Mouse (Mus musculus): ENCODE measurements around the gene Btg4.
A peak's percentile ranks its signal among the peaks of the same experiment; 100 is the strongest.
"Not testable (repeated sequence)": the region's sequence is repeated elsewhere in the genome, so short reads cannot be mapped to it uniquely, and the experiment has no call there.

The Btg4 gene

GRCm38 (mm10) chr9:51081614-51082013, 20.9 kb downstream of the Btg4 start:
- no peak for DNase-seq (ENCODE audit: low spot score in 2 of 2)

DNA sequence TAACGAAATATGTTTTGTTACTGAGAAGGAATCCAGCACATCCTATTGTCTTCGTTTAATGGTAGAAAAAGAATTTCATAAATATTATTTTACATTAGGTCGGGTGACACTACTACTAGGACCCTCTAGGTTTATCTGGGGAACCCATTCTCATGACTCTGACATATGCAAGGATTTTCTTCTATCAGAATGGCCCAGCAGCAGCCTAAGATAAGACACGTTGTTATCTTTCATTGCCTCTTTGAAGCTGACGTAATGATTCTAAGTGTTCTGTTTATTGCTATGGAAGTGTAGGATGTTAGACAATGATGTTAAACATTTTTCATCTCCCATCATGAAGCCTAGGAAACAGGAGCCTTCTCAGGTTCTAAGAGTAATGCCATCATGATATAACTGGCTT, 33.0 kb downstream of the Btg4 start:
- no peak for DNase-seq (ENCODE audit: low spot score in 2 of 2)

DNA sequence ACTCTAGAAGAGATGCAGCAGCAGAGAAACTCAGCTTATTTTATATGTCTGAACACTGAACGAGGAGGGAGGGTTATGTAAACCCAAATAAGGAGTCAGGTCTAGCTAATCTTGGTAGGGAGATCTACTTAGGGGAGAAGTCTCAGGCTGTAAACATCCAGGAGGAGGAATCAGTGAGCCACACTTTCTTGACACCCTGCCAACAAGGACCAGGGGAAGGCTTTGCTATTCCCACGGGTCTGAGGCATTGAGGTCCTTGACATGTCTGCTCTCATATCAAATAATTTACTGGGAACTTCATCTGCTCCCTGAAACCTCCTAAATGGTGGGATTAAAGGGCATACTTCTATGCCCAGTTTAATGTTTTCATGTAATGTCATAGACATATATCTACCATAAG, 35.6 kb downstream of the Btg4 start:
- no peak for DNase-seq (ENCODE audit: low spot score in 2 of 2)

DNA sequence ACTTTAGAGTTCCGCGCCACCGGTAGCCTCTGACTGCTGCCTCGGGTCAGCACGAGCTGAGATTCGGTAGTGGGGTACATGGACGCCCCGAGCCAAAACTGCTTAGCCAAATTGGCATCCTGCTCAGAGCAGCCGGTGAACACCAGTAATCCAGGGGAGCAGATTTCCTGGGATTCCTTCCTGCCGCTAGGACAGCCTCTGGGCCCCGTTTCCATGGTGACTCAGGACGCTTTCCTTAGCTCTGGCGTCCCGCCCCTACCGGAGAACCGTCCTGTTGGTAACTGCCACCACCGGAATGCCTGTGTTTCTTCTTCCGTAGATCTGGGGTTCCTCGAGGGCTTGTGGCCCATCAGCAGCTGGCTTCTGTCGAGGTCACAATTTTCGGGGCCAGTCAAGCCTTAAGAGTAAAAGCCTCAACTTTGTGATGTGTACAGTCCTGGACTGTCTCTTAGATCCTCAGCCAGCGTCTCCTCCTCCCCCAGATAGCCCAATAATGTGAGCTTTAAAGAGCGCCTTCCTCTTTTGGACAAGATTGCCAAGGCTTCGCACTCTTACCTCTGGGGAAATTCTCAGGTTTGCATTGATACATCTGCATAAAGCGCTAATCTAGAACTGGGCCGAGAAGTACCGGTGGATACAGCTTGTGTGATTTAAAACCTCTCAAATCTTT, 41.2 kb downstream of the Btg4 start, which contains the start of gene 4833427G06Rik:
Gene 4833427G06Rik (minus strand): TSS at position 323 of the 670 bp plus-strand sequence.
- no peak for DNase-seq (ENCODE audit: low spot score in 2 of 2)

DNA sequence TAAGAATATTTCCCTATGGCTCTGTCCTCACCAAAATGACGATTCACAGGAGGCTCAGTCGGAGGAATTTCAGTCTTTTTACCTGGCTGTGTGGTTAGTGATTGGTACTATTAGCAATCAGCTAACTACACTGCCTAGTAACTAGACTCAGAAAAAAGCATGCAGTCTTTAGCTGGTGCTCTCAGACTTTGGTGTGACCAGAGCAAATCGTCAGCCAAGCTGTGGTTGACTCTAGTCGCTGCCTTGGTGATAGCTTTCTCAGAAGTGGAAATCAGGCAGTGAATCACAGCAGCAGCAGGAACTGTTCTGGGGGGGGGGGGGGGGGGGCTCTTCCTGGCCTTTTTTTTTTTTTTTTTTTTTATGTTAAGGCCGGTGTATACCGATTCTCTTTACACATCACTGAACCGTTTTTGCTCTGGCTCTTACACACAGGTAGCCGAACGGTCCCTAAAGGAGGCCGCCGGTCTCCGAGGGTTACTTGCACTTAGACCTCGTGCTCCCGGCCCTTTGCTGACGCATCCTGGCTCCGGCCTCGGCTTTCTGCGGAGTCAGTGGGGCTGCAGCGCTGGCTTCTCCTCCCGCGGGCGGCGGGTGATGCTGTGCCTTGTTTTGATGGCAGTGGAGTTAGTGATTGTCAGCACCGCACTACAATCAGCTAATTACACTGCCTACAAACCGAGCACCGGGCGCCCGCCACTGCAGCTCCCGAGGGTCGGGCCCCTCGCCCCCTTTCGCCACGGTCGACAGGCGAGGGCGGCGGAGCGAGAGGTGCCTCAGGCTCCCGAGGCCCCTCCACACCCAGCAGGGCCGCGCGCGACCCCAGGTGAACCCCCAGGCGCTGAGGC, 42.5 kb downstream of the Btg4 start:
- DNase-seq (ENCODE audit: low spot score in 2 of 2) = peak in 1 of 2 experiments; percentile 23

DNA sequence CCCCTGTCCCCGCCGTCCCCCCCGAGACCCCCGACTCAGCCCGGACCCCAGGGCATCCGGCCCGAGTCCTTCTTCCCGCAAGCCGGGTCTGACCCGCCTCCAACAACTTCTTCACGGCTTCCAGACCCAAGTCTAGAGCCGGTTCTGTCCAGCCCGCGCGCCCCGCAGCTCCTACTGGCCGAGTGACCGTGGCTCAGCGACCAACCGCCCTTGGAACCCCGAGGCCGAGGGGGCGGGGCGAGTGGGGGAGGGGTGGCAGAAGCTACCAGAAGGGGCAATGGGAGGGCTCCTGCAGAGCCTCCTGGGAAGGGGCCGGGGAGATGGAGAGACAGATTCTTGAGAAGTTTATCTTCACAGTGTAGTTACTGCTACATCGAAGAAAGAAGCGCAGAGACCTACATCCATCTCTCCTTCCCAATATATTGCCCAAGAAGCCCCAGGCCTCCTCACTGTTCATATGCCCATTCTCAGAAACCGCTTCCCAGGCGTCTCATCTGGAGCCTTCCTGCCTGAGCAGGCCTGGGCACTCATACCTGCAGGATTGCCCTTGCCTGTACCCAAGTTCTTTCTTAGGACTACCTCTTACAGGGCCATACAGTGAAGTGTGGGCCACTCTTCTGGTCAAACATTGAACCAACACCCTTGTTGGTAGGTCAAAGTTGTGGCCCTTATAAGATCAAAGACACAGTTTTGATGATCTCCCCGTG, 43.3 kb downstream of the Btg4 start:
- no peak for DNase-seq (ENCODE audit: low spot score in 2 of 2)

GRCm38 (mm10) chr9:51105751-51106150, 45.0 kb downstream of the Btg4 start:
- no peak for DNase-seq (ENCODE audit: low spot score in 2 of 2)

GRCm38 (mm10) chr9:51114767-51115166, 54.1 kb downstream of the Btg4 start:
- DNase-seq (ENCODE audit: low spot score in 2 of 2) = no peak

GRCm38 (mm10) chr9:51136985-51137384, 76.3 kb downstream of the Btg4 start:
- DNase-seq (ENCODE audit: low spot score in 2 of 2) = peak in 1 of 2 experiments; percentile 32

- no peak for DNase-seq (ENCODE audit: low spot score in 2 of 2)
Observed at GRCm38 (mm10) chr9:51137432-51137831, 76.7 kb downstream of the Btg4 start.

DNA sequence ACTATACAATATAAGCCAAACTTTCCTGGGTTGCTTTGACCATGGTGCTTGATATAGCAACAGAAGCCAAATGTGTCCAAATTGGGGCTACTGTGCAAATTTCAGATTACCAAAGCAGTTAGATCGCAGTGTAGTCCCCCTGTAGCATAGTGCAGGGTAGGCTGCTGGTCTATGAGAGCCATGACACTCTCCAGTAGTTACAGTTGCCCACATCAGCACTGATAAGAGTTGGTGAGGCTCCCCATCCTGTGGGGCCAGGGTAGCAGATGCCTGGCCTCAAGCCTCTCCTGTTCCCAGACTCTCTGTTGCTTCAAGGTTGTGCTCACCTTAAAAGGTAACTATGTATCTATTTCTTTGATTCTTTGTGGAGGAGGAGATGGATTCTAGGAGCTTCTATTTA, 77.1 kb downstream of the Btg4 start:
- DNase-seq (ENCODE audit: low spot score in 2 of 2) = no peak

GRCm38 (mm10) chr9:51138301-51138700, 77.6 kb downstream of the Btg4 start:
- DNase-seq (ENCODE audit: low spot score in 2 of 2) = no peak

GRCm38 (mm10) chr9:51139401-51139800, 78.7 kb downstream of the Btg4 start:
- not testable (repeated sequence) for DNase-seq (ENCODE audit: low spot score in 2 of 2)

DNA sequence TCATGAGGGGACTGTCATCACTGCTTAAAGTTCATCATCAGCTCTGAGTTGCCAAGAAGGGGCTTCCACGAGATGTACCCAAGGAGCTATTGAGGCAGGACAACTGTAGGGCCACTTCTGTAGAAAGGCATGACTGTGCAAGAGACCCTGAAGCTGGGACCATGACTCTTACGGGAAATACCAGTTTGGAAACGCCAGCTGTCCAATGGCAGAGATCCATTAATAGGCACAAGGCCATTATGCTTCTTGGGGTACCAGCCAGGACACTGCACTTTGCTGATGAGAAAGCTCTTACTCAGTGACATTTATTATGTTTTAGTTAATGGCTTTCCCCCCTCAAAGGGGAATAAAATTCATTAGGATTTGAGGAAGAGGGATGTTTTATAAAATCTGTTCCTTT, 80.0 kb downstream of the Btg4 start:
- DNase-seq (ENCODE audit: low spot score in 2 of 2) = no peak

DNA sequence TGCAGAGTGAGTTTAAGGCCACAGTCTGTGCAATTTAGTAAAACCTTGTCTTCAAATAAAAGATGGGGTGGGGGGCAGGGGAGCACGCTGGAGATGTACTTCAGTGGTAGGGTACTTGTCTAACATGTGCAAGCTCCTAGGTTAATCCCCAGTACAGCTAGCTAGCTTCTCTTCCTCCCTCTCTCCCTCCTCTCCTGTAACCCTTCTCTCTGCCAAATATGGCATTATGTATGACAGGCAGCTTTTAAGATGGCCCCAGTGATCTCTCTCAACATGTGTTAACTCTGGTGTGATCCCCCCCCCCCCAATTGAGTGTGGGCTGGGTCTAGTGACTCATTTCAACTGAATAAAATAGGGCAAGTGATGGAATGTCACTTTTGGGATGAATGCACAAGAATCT, 82.7 kb downstream of the Btg4 start:
- no peak for DNase-seq (ENCODE audit: low spot score in 2 of 2)

GRCm38 (mm10) chr9:51144218-51144617, 83.5 kb downstream of the Btg4 start:
- no peak for DNase-seq (ENCODE audit: low spot score in 2 of 2)

- DNase-seq (ENCODE audit: low spot score in 2 of 2) = peak in 1 of 2 experiments; percentile 6
Observed at GRCm38 (mm10) chr9:51146496-51146895, 85.8 kb downstream of the Btg4 start.

GRCm38 (mm10) chr9:51147294-51147693, 86.6 kb downstream of the Btg4 start:
- DNase-seq (ENCODE audit: low spot score in 2 of 2) = no peak

DNA sequence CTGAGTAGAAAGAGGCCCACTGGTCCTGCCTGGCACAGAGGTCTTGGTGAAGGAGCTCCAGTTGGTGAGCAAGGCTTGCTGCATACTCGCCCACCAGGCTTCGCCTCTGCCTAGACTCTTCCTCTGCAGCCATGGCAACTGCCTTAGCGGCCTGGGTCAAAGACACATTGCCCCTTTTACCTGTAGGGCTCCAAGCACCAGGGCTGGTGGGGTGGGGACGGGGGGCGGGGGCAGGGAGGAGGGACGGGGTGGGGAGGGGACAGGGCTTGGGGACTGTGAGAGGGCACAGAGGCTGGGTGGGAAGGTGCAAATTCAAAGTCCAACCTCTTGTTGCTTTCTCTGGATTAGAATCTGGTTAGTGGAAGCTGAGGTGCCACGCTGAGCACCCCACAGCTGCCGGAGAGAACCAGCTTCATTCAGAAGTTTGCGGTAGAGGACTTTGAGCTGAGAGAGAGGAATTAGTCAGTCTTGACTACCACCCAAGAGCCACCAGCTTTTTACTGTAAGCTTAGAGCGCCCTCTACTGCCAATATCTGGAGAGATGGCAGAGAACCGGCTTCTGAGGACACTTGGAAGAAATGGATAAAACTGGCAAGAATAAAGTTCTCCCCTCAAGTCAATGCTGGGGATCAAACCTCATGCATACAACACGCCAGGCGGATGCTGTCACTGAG, 91.5 kb downstream of the Btg4 start:
- peak; percentile 10 to 77 for DNase-seq (ENCODE audit: low spot score in 2 of 2)

- peak; percentile 30 to 85 for DNase-seq (ENCODE audit: low spot score in 2 of 2)
Observed at GRCm38 (mm10) chr9:51161771-51162388, 101.2 kb downstream of the Btg4 start.

DNA sequence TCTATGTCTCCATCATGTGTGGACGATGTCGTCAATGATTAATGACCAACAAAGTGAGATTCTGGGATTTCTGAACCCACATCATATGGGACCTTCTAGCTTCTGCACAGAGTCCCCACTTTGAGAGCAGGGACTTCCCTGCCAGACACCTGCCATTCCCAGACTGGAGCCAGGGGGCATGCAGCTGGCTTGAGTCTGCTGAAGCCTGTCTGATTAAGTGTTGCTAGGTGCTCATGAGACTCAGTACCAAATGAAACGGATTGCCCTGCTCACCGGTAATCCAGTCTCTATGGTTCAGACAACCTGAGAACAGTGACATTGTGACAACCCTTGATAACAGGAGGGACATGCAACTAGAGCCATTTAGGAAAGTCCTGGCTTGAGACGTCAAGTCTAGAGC, 103.3 kb downstream of the Btg4 start:
- DNase-seq (ENCODE audit: low spot score in 2 of 2) = no peak
